Mouse (Mus musculus) gastrocnemius, adult 18-20 months (tissue): Measurements from ENCODE around the gene Tnfsf8. TPM values are rescaled to one million over a fixed set of nuclear protein-coding genes. Genes with fewer than 3 reads are reported as not detected.

ENCODE experiments used
- DNase-seq: peaks from one replicate; pipeline ENCODE4 v3.0.0; 2021; ENCODE audit warnings: low spot score
- total RNA-seq, 2 experiments: library from RNA; stranded (reverse); gene quantifications; 2 replicates each; pipeline ENCODE4 v1.2.3; 2021

Gene Tnfsf8
- total RNA-seq, 2 experiments from 2014 or later: not detected

GRCm38 (mm10) chr4:63842278-63842677, 18.9 kb downstream of the Tnfsf8 start:
- no peak for DNase-seq

DNA sequence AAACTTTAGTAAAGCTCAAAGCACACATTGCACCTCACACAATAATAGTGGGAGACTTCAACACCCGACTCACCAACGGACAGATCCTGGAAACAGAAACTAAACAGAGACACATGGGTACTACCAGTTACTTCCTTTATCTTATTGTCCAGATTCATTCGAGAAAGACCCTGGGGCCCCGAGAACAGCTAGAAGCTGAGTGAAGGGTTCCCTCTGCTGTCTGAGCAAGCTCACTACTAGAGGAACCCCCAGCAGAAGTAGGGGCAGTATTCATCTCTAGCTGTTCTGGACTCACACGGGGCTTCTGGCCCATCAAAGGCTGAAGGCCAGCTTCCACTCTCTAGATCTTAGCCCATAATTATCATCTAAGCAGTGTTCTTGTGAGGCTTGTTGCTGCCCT, 20.7 kb downstream of the Tnfsf8 start:
- DNase-seq: no peak

DNA sequence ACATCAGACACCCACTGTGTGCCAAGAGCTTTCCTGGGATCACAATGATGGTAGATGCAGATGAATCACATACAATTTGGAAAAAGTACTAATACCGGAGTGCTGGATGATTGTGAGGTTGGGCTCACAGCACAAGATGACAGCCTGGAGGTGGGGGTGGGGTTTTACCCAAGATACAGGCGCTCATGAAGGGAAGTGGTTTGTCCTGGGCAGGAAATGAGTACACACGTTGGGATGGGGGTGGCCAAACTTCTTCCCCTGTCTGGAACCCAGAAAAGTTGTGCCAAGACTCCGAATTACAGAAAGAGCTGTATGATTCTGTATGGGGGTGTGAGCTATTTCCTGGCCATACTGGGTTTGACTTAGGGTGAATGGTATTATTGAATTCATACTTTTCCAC, 38.0 kb downstream of the Tnfsf8 start:
- DNase-seq: no peak

- no peak for DNase-seq
Observed at GRCm38 (mm10) chr4:63817505-63817904, 43.6 kb downstream of the Tnfsf8 start.

- DNase-seq: no peak
Observed at GRCm38 (mm10) chr4:63815668-63816067, 45.5 kb downstream of the Tnfsf8 start.

DNA sequence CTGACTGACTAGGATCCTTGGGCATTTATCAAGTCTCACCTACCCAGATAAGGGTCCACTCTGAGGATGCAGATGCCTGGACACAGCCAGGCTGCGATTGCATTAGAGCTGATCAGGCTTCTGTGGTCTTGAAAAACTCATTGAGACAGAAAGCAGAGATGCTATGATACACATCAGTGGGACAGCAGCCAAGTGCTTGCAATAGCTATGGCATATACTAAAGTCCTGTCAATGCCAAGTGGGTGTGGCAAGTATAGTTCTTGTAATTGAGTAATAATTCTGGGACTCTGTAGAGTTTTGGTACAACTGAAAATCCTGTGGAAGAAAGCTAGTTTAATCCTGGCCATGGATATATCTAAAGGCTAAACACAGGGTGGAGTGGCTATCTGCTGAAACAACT, 63.1 kb downstream of the Tnfsf8 start:
- no peak for DNase-seq

DNA sequence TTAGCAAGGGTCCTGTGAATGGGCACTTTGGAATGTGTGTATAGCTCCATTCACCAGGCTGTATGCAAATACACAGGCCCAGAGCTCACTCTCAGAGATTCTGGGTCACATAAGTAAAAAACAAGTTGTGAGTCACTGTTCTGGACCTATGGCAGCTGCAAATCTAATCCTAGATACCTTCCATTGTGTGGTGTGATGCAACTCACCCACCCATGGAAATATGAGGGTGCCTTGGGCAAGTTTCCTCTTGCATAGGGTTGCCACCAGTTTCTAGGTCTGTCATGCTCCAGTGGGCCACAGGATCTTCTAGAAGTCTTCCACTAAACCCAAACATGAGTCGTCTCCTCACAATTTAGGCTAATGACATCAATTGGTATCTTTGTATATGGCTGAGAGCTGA, 64.6 kb downstream of the Tnfsf8 start:
- no peak for DNase-seq

GRCm38 (mm10) chr4:63792328-63792727, 68.8 kb downstream of the Tnfsf8 start:
- no peak for DNase-seq

DNA sequence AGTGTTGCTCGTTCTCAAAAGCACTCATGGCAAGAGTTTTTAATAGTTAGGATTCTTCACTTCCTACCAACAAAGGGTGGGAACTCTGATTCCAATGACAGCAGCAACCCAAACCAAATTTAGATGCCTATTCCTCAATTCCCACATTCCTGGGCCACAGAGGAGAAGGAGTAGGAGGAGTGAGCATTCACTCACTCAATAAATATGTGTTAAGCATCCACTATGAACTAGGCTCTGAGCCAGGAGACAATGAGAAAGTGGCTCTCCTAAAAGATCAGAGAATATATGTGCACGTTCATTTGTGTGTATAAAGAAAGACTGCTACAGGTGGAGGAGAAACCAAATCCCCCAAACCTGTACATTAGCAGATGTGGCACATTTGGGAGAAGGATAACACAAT, 75.7 kb downstream of the Tnfsf8 start:
- no peak for DNase-seq

GRCm38 (mm10) chr4:63783826-63784225, 77.3 kb downstream of the Tnfsf8 start:
- DNase-seq: no peak

DNA sequence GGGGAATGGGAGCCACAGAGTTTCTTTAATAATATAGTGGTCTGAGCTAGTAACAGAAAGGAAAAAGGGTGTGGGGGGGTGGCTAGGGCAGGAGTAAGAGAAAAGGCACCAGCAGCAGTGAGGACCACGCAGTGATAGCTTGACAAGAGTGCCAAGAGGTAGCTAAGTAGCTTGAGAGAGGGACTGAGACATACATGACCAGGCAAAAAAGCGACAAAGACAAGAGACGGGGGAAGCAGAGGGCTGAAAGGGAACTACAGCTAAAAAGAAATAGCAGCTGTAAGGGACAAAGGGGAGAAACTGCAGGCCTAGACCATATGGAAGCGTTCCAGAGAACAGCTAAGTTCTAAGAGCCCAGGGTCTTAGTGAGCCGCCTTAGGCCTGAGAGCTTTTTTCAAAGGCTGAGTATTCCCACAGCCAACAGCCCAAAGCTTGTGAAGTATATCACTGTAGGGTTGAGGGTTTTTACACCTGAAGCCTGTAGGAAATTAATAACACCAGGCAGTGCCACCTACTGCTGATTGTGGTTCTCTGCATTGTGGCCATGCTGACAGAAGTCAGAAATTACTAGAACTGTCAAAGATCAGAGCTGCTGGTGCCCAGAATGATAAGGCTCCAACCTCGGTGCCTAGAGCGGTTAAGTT, 78.1 kb downstream of the Tnfsf8 start:
- no peak for DNase-seq

Other genes with a start within 250 kb of the Tnfsf8 start
- gene Tex48, start 238.9 kb downstream of the Tnfsf8 start, total RNA-seq: not detected
- gene Gm11214, start 198.0 kb downstream of the Tnfsf8 start, total RNA-seq: not detected
- gene Tnfsf15, start 116.2 kb downstream of the Tnfsf8 start, total RNA-seq: not detected
- 1 to 10 TPM; 1.0 to 3.7 TPM for gene Tnc, start 185.7 kb upstream of the Tnfsf8 start, total RNA-seq